Mouse (Mus musculus): ENCODE data around the gene Srsf12. TPM values are rescaled to one million over a fixed set of nuclear protein-coding genes. Genes with fewer than 3 reads are reported as not detected.

The Srsf12 gene
- polyA plus RNA-seq, 1 experiment from 2014 or later: 6.2 TPM

DNA sequence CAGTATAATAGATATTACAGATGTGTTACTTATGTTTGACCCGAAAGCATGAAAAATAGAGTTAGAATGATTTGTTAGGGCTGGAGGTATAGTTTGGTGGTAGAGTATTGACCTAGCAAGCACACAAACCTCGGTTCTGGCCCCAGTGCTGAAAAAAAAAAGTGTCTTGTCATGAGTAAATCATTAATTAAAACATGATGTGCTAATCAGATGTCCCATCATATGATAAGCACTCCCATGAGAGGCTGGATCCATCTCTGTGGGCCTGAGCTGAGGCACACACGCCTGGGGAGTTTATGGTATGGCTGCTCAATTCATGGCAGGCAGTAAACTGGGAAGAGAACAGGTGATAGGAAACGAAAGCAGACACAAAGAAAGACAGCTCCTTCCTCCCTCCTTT is 20.8 kb downstream of the Srsf12 start:
- 74% methylated on average over 4 of the region's 4 CpGs for WGBS
- Histone ChIP-seq H3K9ac (no peak overlapping the region), H3K9me3 (no peaks in the 10 kb centered on the region), H3K36me3 (no peaks in the 10 kb centered on the region), H3K27ac (no peak overlapping the region), H3K4me1 (replicated peaks) (no peaks in the 10 kb centered on the region), H3K4me2 (replicated peaks) (no peak overlapping the region), H3K27me3 (replicated peaks) (no peaks in the 10 kb centered on the region), H3K4me3 (replicated peaks) (no peak overlapping the region)
- no peak for ATAC-seq

DNA sequence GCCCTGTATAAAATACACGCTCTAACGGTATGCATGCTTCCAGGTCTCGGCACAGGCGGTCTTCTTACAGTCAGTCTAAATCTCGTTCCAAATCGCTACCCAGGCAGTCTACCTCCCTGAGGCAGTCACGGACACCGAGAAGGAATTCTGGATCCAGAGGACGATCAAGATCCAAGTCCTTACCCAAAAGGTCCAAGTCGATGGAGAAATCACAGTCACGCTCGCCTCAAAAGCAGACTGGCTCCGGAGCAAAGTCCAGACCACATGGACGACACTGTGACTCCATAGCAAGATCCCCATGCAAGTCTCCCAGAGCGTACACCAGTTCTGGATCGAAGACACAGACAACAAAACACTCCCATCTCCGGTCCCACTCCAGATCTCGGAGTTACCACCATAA is 22.1 kb downstream of the Srsf12 start:
- no peaks in the 10 kb centered on the region for H3K9me3 ChIP-seq
- WGBS: 88% methylated on average over 18 of the region's 18 CpGs
- H3K4me3 ChIP-seq (replicated peaks): no peak overlapping the region
- no peak for ATAC-seq
- no peak overlapping the region for H3K27ac ChIP-seq
- H3K4me2 ChIP-seq (replicated peaks): no peak overlapping the region
- H3K27me3 ChIP-seq (replicated peaks): no peaks in the 10 kb centered on the region
- no peaks in the 10 kb centered on the region for H3K36me3 ChIP-seq
- no peaks in the 10 kb centered on the region for H3K4me1 ChIP-seq (replicated peaks)
- no peak overlapping the region for H3K9ac ChIP-seq

DNA sequence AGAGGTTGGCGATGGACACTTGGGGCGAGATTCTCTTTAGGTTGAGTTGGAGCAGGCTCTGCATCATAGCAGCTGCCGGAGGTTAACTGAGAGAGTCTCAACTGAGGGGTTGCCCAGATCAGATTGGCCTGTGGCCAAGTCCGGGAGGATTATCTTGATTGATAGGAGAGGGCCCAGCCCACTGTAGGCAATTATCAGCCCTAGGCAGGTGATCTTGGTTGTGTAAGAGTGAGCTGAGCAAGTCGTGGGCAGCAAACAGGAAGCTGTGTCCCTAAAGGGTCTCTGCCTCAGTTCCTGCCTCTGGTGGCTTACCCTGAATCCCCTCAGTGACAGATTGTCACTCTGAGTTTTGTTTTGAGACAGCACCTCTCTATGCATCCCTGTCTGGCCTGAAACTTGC is 33.7 kb downstream of the Srsf12 start:
- Histone ChIP-seq H3K9ac (no peak overlapping the region), H3K4me1 (replicated peaks) (peaks cover 4% of the 10 kb centered on the region), H3K36me3 (no peaks in the 10 kb centered on the region; the same call in 1 of the 2 replicates), H3K27ac (no peak overlapping the region), H3K9me3 (no peaks in the 10 kb centered on the region), H3K27me3 (replicated peaks) (no peaks in the 10 kb centered on the region), H3K4me3 (replicated peaks) (no peak overlapping the region), H3K4me2 (replicated peaks) (no peak overlapping the region)
- 48% methylated on average over 5 of the region's 5 CpGs for WGBS
- ATAC-seq: peak; percentile 31; the same call in 1 of the 2 replicates

DNA sequence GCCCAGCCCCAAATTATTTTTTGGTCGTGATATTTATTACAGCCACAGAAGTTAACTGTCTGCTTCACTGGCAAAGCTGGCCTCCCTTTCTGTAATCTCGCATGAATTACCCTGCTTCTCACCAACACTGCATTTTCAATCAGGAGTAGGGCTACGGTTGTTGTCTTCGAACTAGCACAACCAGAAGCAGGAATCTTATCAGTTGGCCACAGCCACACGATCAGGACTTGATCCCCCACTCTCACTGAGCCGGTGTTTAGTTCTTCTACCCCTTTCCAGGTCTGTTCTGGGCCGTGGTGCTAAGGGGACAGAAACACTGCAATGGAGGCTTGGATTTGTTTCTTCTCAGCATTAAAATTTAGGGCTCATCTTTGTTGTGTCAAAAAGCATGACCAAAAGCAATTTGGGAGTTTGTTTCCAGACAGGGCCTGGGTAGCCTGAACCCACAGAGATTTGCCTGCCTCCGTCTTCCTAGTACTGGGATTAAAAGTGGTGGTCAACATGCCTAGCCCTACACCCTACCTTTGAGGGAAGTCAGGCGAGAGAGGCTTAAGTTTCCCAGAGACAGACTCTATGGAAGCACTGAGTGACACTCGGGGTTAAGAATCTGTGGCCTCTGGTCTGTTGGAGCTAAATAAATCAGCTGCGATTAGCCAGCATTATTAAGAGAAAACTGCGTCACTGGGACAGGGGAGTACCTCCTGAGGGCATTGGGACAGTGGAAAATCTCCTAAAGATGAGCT is 34.4 kb downstream of the Srsf12 start:
- no peak overlapping the region for H3K27ac ChIP-seq
- no peaks in the 10 kb centered on the region for H3K27me3 ChIP-seq (replicated peaks)
- 78% methylated on average over 12 of the region's 12 CpGs for WGBS

DNA sequence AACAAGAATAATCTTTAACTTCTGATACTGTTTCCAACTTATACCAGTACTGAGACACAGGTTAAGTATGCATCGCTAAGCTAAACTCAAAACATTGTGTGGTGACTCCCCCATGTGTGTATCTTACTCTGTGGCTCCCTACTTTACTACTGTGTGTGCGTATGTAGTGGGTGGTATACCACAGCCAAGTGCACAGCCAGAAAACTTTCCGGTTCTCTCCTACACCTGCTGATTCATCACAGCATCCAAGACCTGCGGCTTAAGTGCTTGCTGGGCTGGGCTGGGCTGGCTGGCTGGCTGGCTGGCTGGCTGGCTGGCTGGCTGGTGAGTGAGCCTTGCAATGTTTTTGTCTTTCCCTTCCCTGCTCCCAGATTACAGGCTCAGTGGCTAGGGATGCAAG is 35.1 kb downstream of the Srsf12 start:
- peaks cover 4% of the 10 kb centered on the region for H3K4me1 ChIP-seq (replicated peaks)
- H3K27me3 ChIP-seq (replicated peaks): no peaks in the 10 kb centered on the region
- no peak overlapping the region for H3K27ac ChIP-seq
- H3K4me3 ChIP-seq (replicated peaks): no peak overlapping the region
- no peak for ATAC-seq
- WGBS: 91% methylated on average over 4 of the region's 4 CpGs
- no peaks in the 10 kb centered on the region; the same call in 1 of the 2 replicates for H3K36me3 ChIP-seq
- H3K9me3 ChIP-seq: no peaks in the 10 kb centered on the region
- H3K9ac ChIP-seq: no peak overlapping the region
- H3K4me2 ChIP-seq (replicated peaks): no peak overlapping the region

More for the DNA sequence above, 34.4 kb downstream of the Srsf12 start:
- H3K9ac ChIP-seq: no peak overlapping the region
- peaks cover 4% of the 10 kb centered on the region for H3K4me1 ChIP-seq (replicated peaks)
- H3K4me2 ChIP-seq (replicated peaks): no peak overlapping the region
- no peak for ATAC-seq
- H3K36me3 ChIP-seq: no peaks in the 10 kb centered on the region; the same call in 1 of the 2 replicates
- no peaks in the 10 kb centered on the region for H3K9me3 ChIP-seq
- no peak overlapping the region for H3K4me3 ChIP-seq (replicated peaks)

DNA sequence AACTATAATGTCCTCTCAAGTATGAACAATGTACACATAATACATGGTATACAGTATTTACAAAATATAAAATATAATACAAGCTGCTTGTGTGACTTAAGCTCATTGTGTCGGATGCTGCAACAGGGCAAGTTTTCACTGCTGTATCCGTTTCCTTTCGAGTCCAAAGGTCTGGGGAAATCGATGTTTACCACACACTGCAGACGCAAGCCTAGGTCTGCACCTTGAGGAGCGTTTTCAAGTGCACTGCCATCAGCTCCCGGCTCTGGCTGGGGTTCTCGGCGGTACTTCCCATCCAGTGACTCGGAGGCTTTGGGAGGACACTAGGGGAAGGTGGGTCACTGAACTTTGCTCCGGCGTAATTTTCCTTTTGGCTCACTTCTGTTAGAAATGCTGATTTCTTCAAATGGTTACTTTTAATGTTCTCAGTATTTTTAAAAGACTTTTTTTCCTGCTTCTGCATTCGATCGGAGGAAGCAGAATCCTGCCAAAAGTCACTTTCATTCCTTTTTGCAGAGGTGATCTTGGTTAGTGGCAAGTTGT is 37.1 kb downstream of the Srsf12 start:
- Histone ChIP-seq H3K27me3 (replicated peaks) (no peaks in the 10 kb centered on the region), H3K9me3 (no peaks in the 10 kb centered on the region), H3K27ac (0 out of 2 replicates have a peak overlapping the region, but pooled peaks have one; percentile 5), H3K9ac (no peak overlapping the region), H3K4me1 (replicated peaks) (peaks cover 4% of the 10 kb centered on the region), H3K36me3 (no peaks in the 10 kb centered on the region; the same call in 1 of the 2 replicates), H3K4me2 (replicated peaks) (peak overlapping the region; percentile 73), H3K4me3 (replicated peaks) (0 out of 2 replicates have a peak overlapping the region, but pooled peaks have one; percentile 10)
- no peak for ATAC-seq
- WGBS: 65% methylated on average over 14 of the region's 14 CpGs

DNA sequence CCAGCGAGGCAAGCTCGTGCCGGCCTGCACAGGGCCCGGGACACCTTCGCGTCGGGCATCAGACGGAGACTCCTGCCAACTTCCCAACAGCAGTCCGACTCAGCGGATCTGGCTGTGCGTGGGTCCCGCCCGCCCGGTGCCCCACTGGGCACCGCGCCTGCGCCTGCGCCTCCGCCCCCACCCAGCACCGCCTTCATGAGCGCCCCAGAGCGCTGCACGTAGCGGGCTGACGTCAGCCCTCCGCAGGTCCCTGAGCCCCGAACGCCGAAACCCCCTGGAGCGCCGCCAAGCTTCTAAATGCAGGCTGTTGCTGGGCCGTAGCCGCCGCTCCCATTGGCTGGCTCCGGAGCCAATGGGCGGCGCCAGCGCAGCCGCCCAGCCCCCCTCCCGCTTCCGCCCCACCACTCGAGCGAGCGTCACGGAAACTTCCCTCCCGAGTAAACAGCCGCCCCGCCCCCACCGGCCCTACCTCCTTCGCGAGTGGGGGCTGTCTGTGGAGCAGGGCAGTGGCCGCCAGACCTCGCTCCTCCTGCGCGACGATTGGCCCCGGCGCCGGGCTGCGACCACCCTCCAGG is 38.8 kb downstream of the Srsf12 start:
- ATAC-seq: peak; percentile 92
- Histone ChIP-seq H3K27me3 (replicated peaks) (no peaks in the 10 kb centered on the region), H3K36me3 (no peaks in the 10 kb centered on the region; the same call in 1 of the 2 replicates), H3K4me1 (replicated peaks) (peaks cover 4% of the 10 kb centered on the region), H3K9ac (peak overlapping the region; percentile 89), H3K4me3 (replicated peaks) (peak overlapping the region; percentile 65), H3K4me2 (replicated peaks) (peak overlapping the region; percentile 73), H3K9me3 (no peaks in the 10 kb centered on the region), H3K27ac (peak overlapping the region; percentile 99)
- under 1% methylated on average over 60 of the region's 60 CpGs for whole genome bisulfite sequencing

DNA sequence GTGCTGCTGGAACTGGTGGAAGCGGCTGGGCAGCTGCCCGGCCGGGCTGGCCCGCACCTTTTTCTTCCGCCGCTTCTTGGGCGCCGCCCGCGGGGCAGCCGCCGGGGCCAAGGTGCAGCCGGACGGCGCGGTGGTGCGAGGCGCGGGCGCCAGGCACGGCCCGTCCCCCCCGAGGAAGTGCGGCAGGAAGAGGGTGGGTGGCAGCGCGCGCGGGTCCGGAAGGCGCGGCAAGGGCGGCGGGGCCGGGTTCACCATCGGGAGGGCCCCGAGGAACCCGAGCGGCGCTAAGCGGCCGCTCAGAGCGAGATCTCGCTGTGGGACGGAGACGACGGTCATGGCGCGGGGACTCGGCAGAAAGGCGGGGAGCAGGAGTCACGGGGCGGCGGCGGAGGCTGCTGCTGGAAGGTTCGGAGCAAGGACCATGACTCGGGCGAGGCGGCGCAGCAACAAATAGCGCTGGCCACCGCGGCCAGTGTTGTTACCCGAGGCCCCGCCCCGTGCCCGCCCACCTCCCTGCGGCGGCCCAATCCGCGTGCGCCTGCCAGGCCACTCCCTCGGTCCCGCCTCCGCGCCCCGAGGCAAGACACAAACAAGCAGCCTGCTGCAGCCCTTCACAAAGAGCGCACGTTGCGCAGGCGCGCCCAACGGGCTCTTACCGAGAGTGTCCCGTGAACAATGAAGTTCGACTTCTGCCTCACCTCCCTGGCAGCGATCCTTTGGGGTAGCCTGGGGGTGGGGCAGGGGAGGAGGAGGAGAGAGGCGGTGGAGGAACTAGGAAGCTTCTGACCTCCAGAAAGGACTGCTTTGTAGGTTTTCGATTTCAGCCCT is 39.5 kb downstream of the Srsf12 start:
- Histone ChIP-seq H3K4me2 (replicated peaks) (peak overlapping the region; percentile 54), H3K9me3 (no peaks in the 10 kb centered on the region), H3K4me1 (replicated peaks) (peaks cover 4% of the 10 kb centered on the region; the same call in 1 of the 2 replicates), H3K4me3 (replicated peaks) (peak overlapping the region; percentile 65), H3K36me3 (no peaks in the 10 kb centered on the region; the same call in 1 of the 2 replicates), H3K27ac (peak overlapping the region; percentile 99), H3K9ac (peak overlapping the region; percentile 89), H3K27me3 (replicated peaks) (no peaks in the 10 kb centered on the region)
- under 1% methylated on average over 65 of the region's 88 CpGs for WGBS
- ATAC-seq: peak; percentile 94

DNA sequence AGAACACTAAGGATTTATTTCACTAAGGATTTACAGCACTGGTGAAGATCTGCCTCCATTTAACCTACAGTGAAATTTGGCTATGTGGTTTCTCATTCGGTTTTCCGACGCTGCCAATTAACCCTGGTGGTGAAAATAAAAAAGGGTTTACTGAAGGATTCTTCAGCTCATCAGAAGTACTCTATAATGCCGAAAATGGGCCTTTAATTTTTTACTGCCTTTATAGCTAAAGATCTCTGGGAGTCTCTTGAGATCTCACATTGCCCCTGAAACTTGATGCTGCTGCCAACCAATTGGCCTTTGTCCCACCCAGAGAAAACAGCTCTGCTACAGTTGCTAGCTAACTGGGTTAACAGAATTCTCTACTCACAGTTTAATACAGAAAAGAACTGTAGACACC is 40.1 kb downstream of the Srsf12 start:
- peak overlapping the region; percentile 54 for H3K4me2 ChIP-seq (replicated peaks)
- H3K27ac ChIP-seq: peak overlapping the region; percentile 99
- peak overlapping the region; percentile 65 for H3K4me3 ChIP-seq (replicated peaks)
- peaks cover 4% of the 10 kb centered on the region; the same call in 1 of the 2 replicates for H3K4me1 ChIP-seq (replicated peaks)
- no peak for ATAC-seq
- no peaks in the 10 kb centered on the region for H3K27me3 ChIP-seq (replicated peaks)
- WGBS: 3% methylated on average over 4 of the region's 4 CpGs
- H3K9ac ChIP-seq: peak overlapping the region; percentile 44
- H3K36me3 ChIP-seq: no peaks in the 10 kb centered on the region; the same call in 1 of the 2 replicates
- H3K9me3 ChIP-seq: no peaks in the 10 kb centered on the region

DNA sequence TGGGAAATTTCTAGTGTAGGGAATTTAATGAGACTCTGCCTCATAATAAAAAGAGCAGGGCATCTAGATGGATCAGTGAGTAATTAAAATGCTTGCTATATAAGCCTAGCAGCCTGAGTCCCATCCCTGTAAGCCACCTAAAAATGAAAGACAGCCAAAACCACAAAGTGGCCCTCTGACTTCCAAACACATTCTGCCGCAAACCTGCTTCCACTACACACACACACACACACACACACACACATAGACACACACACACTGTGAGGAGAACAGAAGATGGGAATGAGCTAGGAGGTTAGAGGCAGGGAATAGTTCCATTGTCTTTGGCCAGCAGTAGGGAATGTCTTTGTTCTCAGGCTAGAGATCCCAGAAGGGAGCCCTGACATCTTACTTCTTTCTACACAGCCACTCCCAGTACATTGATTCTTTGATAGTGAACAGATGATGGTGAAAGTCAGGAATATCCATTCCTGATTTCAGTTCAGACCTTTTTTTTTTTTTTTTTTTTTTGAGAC is 41.0 kb downstream of the Srsf12 start:
- Histone ChIP-seq H3K27ac (no peak overlapping the region), H3K9ac (no peak overlapping the region), H3K27me3 (replicated peaks) (no peaks in the 10 kb centered on the region), H3K36me3 (no peaks in the 10 kb centered on the region; the same call in 1 of the 2 replicates), H3K4me2 (replicated peaks) (no peak overlapping the region), H3K4me1 (replicated peaks) (peaks cover 4% of the 10 kb centered on the region; the same call in 1 of the 2 replicates), H3K9me3 (no peaks in the 10 kb centered on the region), H3K4me3 (replicated peaks) (no peak overlapping the region)
- 81% methylated on average over 1 of the region's 1 CpGs for WGBS
- ATAC-seq: no peak

DNA sequence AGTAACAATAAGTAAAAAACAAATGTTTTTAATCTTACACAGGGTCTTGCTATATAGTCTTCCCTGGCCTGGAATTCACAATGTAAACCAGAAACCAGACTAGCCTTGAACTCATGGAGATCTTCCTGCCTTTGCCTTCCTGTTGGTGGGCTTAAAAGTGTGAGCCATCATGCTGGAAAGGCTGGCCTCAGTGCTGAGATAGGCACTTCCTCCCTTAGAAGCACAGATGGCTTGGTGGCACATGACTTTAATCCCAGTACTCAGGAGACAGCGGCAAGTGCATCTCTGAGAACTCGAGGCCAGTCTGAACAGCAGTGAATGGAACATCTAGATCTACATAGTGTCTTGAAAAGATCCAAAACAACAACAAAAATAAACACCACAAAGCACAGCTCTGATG is 42.1 kb downstream of the Srsf12 start:
- Histone ChIP-seq H3K4me1 (replicated peaks) (peaks cover under 1% of the 10 kb centered on the region; the same call in 1 of the 2 replicates), H3K4me3 (replicated peaks) (no peak overlapping the region), H3K9ac (no peak overlapping the region), H3K36me3 (no peaks in the 10 kb centered on the region), H3K4me2 (replicated peaks) (no peak overlapping the region), H3K27ac (no peak overlapping the region), H3K9me3 (no peaks in the 10 kb centered on the region), H3K27me3 (replicated peaks) (no peaks in the 10 kb centered on the region)
- no peak for ATAC-seq
- WGBS: 85% methylated on average over 2 of the region's 2 CpGs
